In genomic region chr3:32398175-32398538, GRCm38 (mm10) we compare ENCODE assay signal across 8 mouse cellular contexts. TPM values are rescaled to one million over a fixed set of nuclear protein-coding genes. Genes with fewer than 3 reads are reported as not detected.
DNase-seq lines count a peak whose midpoint lies in the region; ATAC-seq and TF ChIP-seq lines count a peak whose summit lies in the region.

No protein-coding gene starts in this region.

- H3K9me3 ChIP-seq in heart, embryonic 16.5 days (replicated peaks; ENCODE audit: control insufficient read depth, low read length): no peaks in the 10 kb centered on the region
- H3K9me3 ChIP-seq in E14TG2a.4 (ENCODE audit: low read length): no peaks in the 10 kb centered on the region
- H3K9me3 ChIP-seq in forebrain, embryonic 15.5 days: no peaks in the 10 kb centered on the region
- no peaks in the 10 kb centered on the region for H3K9me3 ChIP-seq in liver, embryonic 16.5 days (replicated peaks; ENCODE audit: control insufficient read depth, low read length)

- ATAC-seq in heart, embryonic 16.5 days (replicated peaks; ENCODE audit: extremely low read depth, insufficient read depth, low FRiP score): no peak
- ATAC-seq in forebrain, embryonic 15.5 days (replicated peaks): no peak
- no peak for ATAC-seq in liver, embryonic 16.5 days (ENCODE audit: low read depth)
- ATAC-seq in erythroid progenitor cell, adult 5-6 weeks (replicated peaks; ENCODE audit: low FRiP score, poor library complexity, severe bottlenecking): no peak

- no peak for TF ChIP-seq CTCF in E14TG2a.4 (conservative IDR thresholded peaks at IDR 0.05; ENCODE audit: low read length)

- peak overlapping the region; percentile 86 for H3K4me2 ChIP-seq in heart, embryonic 16.5 days (ENCODE audit: low read depth, low read length)
- peak overlapping the region; percentile 58 for H3K4me2 ChIP-seq in forebrain, embryonic 15.5 days (replicated peaks)
- H3K4me2 ChIP-seq in liver, embryonic 16.5 days (ENCODE audit: low read depth, low read length): peak overlapping the region; percentile 88

- peak overlapping the region; percentile 99 for H3K27ac ChIP-seq in heart, embryonic 16.5 days (ENCODE audit: low read length)
- H3K27ac ChIP-seq in forebrain, embryonic 15.5 days (replicated peaks): peak overlapping the region; percentile 97; the same call in 1 of the 2 replicates
- no peak overlapping the region; the same call in none of the 2 replicates for H3K27ac ChIP-seq in liver, embryonic 16.5 days (ENCODE audit: low read length)

- peak overlapping the region; percentile 95 for H3K9ac ChIP-seq in heart, embryonic 16.5 days (ENCODE audit: low read length)
- peak overlapping the region; percentile 85 for H3K9ac ChIP-seq in forebrain, embryonic 15.5 days (replicated peaks)
- H3K9ac ChIP-seq in liver, embryonic 16.5 days (ENCODE audit: low read depth, low read length): peak overlapping the region; percentile 93

- no peaks in the 10 kb centered on the region for H3K36me3 ChIP-seq in heart, embryonic 16.5 days (ENCODE audit: control insufficient read depth, insufficient read depth)
- H3K36me3 ChIP-seq in E14TG2a.4 (ENCODE audit: insufficient read depth, low read length): no peaks in the 10 kb centered on the region
- no peaks in the 10 kb centered on the region for H3K36me3 ChIP-seq in forebrain, embryonic 15.5 days
- no peaks in the 10 kb centered on the region for H3K36me3 ChIP-seq in liver, embryonic 16.5 days (ENCODE audit: control insufficient read depth, insufficient read depth)

- peaks cover 38% of the 10 kb centered on the region for H3K4me1 ChIP-seq in heart, embryonic 16.5 days (ENCODE audit: control insufficient read depth, insufficient read depth, low read length)
- peaks cover 43% of the 10 kb centered on the region for H3K4me1 ChIP-seq in E14TG2a.4 (replicated peaks; ENCODE audit: low read depth, low read length)
- peaks cover 33% of the 10 kb centered on the region for H3K4me1 ChIP-seq in forebrain, embryonic 15.5 days
- H3K4me1 ChIP-seq in liver, embryonic 16.5 days (ENCODE audit: control insufficient read depth, low read depth, low read length): peaks cover 18% of the 10 kb centered on the region

- no peaks in the 10 kb centered on the region for H3K27me3 ChIP-seq in heart, embryonic 16.5 days (ENCODE audit: control insufficient read depth, insufficient read depth, low read length)
- no peaks in the 10 kb centered on the region for H3K27me3 ChIP-seq in E14TG2a.4 (ENCODE audit: insufficient read depth, low read length)
- H3K27me3 ChIP-seq in forebrain, embryonic 15.5 days: no peaks in the 10 kb centered on the region
- H3K27me3 ChIP-seq in liver, embryonic 16.5 days (ENCODE audit: control insufficient read depth, insufficient read depth, low read depth, low read length): no peaks in the 10 kb centered on the region

- peak overlapping the region; percentile 96 for H3K4me3 ChIP-seq in heart, embryonic 16.5 days (ENCODE audit: low read length)
- peak overlapping the region; percentile 94 for H3K4me3 ChIP-seq in E14TG2a.4 (replicated peaks; ENCODE audit: low read length)
- peak overlapping the region; percentile 74 for H3K4me3 ChIP-seq in forebrain, embryonic 15.5 days
- peak overlapping the region; percentile 89 for H3K4me3 ChIP-seq in liver, embryonic 16.5 days (ENCODE audit: low read depth, low read length)

- 1% methylated on average over 7 of the region's 7 CpGs for WGBS in heart, embryonic 16.5 days
- under 1% methylated on average over 7 of the region's 7 CpGs for WGBS in forebrain, embryonic 15.5 days
- WGBS in liver, embryonic 16.5 days (ENCODE audit: insufficient replicate concordance): 2% methylated on average over 7 of the region's 7 CpGs

- DNase-seq in heart, adult 9 months (ENCODE audit: low spot score in 2 of 2): no peak
- no peak for DNase-seq in cerebellum, adult 11 months
- DNase-seq in right cerebral cortex, postnatal 10 days (ENCODE audit: low spot score in 2 of 2): no peak

RNA-seq across cellular contexts. Expression of gene Pik3ca, which starts 0.7 kb away (rescaled TPM):
- polyA plus RNA-seq in heart, embryonic 16.5 days (2015; fragmentation: Nextera tagmentation; extraction: Ambion mirVana): 6.6 and 7.8 TPM in 2 replicates
- 14.8 and 17.6 TPM in 2 replicates for polyA plus RNA-seq in forebrain, embryonic 15.5 days (2015; fragmentation: Nextera tagmentation; extraction: Ambion mirVana)
- 1.8 and 2.9 TPM in 2 replicates for polyA plus RNA-seq in liver, embryonic 16.5 days (2015; fragmentation: Nextera tagmentation; extraction: Ambion mirVana)
- total RNA-seq in erythroid progenitor cell, adult 5-6 weeks (2015; ENCODE audit: low replicate concordance): 13.3 and 20.1 TPM in 2 replicates
- total RNA-seq in erythroid progenitor cell, adult 5-6 weeks (2017; ENCODE audit: low replicate concordance): 12.3 and 15.4 TPM in 2 replicates

RNA-seq across cellular contexts. Expression of gene Zmat3, which starts 32.3 kb away (rescaled TPM):
- 3.0 and 3.6 TPM in 2 replicates for polyA plus RNA-seq in heart, embryonic 16.5 days (2015; fragmentation: Nextera tagmentation; extraction: Ambion mirVana)
- polyA plus RNA-seq in forebrain, embryonic 15.5 days (2015; fragmentation: Nextera tagmentation; extraction: Ambion mirVana): 6.4 and 6.5 TPM in 2 replicates
- polyA plus RNA-seq in liver, embryonic 16.5 days (2015; fragmentation: Nextera tagmentation; extraction: Ambion mirVana): 0.48 and 0.78 TPM in 2 replicates
- total RNA-seq in erythroid progenitor cell, adult 5-6 weeks (2015; ENCODE audit: low replicate concordance): 1.4 and 3.8 TPM in 2 replicates
- total RNA-seq in erythroid progenitor cell, adult 5-6 weeks (2017; ENCODE audit: low replicate concordance): 0.26 and 0.38 TPM in 2 replicates
